Mouse (Mus musculus): ENCODE results near the gene Pcdh15.

- no peak for TF ChIP-seq TAL1 (IDR thresholded peaks at IDR 0.05; ENCODE audit: low read length)
- no peak for TF ChIP-seq GATA1 (IDR thresholded peaks at IDR 0.05; ENCODE audit: low read length)
Measured at GRCm38 (mm10) chr10:74415359-74415758, 1316.2 kb downstream of the Pcdh15 start.
